Mouse (Mus musculus): ENCODE data around the gene Kctd2.
"Not testable (repeated sequence)": the region's sequence is repeated elsewhere in the genome, so short reads cannot be mapped to it uniquely, and the experiment has no call there.

Gene Kctd2

GRCm38 (mm10) chr11:115473626-115474275 lies 53.8 kb downstream of the Kctd2 start:
- DNase-seq (ENCODE audit: low spot score in 2 of 2) = peak; percentile 88 to 96

- peak; percentile 96 for DNase-seq (ENCODE audit: low spot score in 2 of 2)
Measured at GRCm38 (mm10) chr11:115475025-115475757, 55.3 kb downstream of the Kctd2 start, which contains the start of gene Armc7. TSS of gene Armc7 (plus strand) at chr11:115475667.

- no peak for DNase-seq (ENCODE audit: low spot score in 2 of 2)
Measured at GRCm38 (mm10) chr11:115475758-115476237, 55.9 kb downstream of the Kctd2 start.

GRCm38 (mm10) chr11:115476630-115477029 lies 56.7 kb downstream of the Kctd2 start:
- not testable (repeated sequence) for DNase-seq (ENCODE audit: low spot score in 2 of 2)

- DNase-seq (ENCODE audit: low spot score in 2 of 2) = not testable (repeated sequence)
Measured at GRCm38 (mm10) chr11:115477388-115477787, 57.5 kb downstream of the Kctd2 start.

GRCm38 (mm10) chr11:115478296-115478938 lies 58.5 kb downstream of the Kctd2 start:
- no peak for DNase-seq (ENCODE audit: low spot score in 2 of 2)
